In genomic region chr17:45383305-45383704, GRCm38 (mm10) we compare ENCODE assay signal across 21 mouse cellular contexts. TPM values are rescaled to one million over a fixed set of nuclear protein-coding genes. Genes with fewer than 3 reads are reported as not detected.
DNase-seq lines count a peak whose midpoint lies in the region; ATAC-seq lines count a peak whose summit lies in the region.
"Had no signal": no experiment of that assay in that cellular context is flagged by ENCODE, and none has a peak within 500 bp of the region (broad histone marks: within the 10 kb centered on the region; RNA-seq: fewer than 3 reads in every experiment).

No protein-coding gene starts in this region.

- H3K4me2 ChIP-seq in kidney, embryonic 14.5 days (replicated peaks; ENCODE audit: low read depth, low read length) = no peak overlapping the region
- no peak overlapping the region for H3K4me2 ChIP-seq in limb, embryonic 11.5 days (ENCODE audit: low read depth, severe bottlenecking)
- H3K4me2 ChIP-seq: embryonic facial prominence, embryonic 12.5 days; forebrain, embryonic 13.5 days; forebrain, embryonic 15.5 days had no signal

- H3K36me3 ChIP-seq in kidney, embryonic 14.5 days (ENCODE audit: control insufficient read depth, insufficient read depth, low read length) = peaks cover 2% of the 10 kb centered on the region; the same call in 1 of the 2 replicates
- H3K36me3 ChIP-seq in limb, embryonic 11.5 days (ENCODE audit: control insufficient read depth, insufficient read depth, low read length) = peaks cover 2% of the 10 kb centered on the region; the same call in 1 of the 2 replicates
- peaks cover 33% of the 10 kb centered on the region for H3K36me3 ChIP-seq in limb, embryonic 10.5 days

- H3K27ac ChIP-seq in kidney, embryonic 14.5 days (ENCODE audit: low read depth, low read length) = 0 out of 2 replicates have a peak overlapping the region, but pooled peaks have one; percentile 1
- H3K27ac ChIP-seq in limb, embryonic 11.5 days (replicated peaks; ENCODE audit: low read depth, low read length) = 0 out of 2 replicates have a peak overlapping the region, but pooled peaks have one; percentile 3
- no peak overlapping the region for H3K27ac ChIP-seq in limb, embryonic 10.5 days
- H3K27ac ChIP-seq: embryonic facial prominence, embryonic 10.5 days; forebrain, embryonic 13.5 days; forebrain, embryonic 15.5 days had no signal

- no peaks in the 10 kb centered on the region for H3K9me3 ChIP-seq in kidney, embryonic 14.5 days (ENCODE audit: control insufficient read depth, low read length)
- no peaks in the 10 kb centered on the region for H3K9me3 ChIP-seq in limb, embryonic 11.5 days (ENCODE audit: control insufficient read depth, low read length)
- no peaks in the 10 kb centered on the region for H3K9me3 ChIP-seq in limb, embryonic 10.5 days (replicated peaks)
- H3K9me3 ChIP-seq: embryonic facial prominence, embryonic 10.5 days; embryonic facial prominence, embryonic 12.5 days; forebrain, embryonic 13.5 days; forebrain, embryonic 15.5 days; G1E had no signal

- WGBS in kidney, embryonic 14.5 days = 73% methylated on average over 3 of the region's 3 CpGs
- WGBS in limb, embryonic 11.5 days = 82% methylated on average over 3 of the region's 3 CpGs
- WGBS in limb, embryonic 10.5 days = 90% methylated on average over 3 of the region's 3 CpGs

- H3K4me3 ChIP-seq in kidney, embryonic 14.5 days (ENCODE audit: low read length) = no peak overlapping the region
- no peak overlapping the region for H3K4me3 ChIP-seq in limb, embryonic 11.5 days (ENCODE audit: low read depth, low read length)
- no peak overlapping the region for H3K4me3 ChIP-seq in limb, embryonic 10.5 days
- H3K4me3 ChIP-seq: embryonic facial prominence, embryonic 10.5 days; embryonic facial prominence, embryonic 12.5 days; forebrain, embryonic 13.5 days; forebrain, embryonic 15.5 days had no signal

- no peak overlapping the region for H3K9ac ChIP-seq in kidney, embryonic 14.5 days (ENCODE audit: low read depth, low read length)
- no peak overlapping the region for H3K9ac ChIP-seq in limb, embryonic 11.5 days (ENCODE audit: low read length)
- H3K9ac ChIP-seq: embryonic facial prominence, embryonic 12.5 days; forebrain, embryonic 13.5 days; forebrain, embryonic 15.5 days; forebrain, postnatal 0 days had no signal

- no peak for DNase-seq in kidney, postnatal 4 days
- DNase-seq in limb, embryonic 11.5 days (ENCODE audit: low spot score) = no peak
- DNase-seq in limb, embryonic 10.5 days (ENCODE audit: low spot score) = no peak
- DNase-seq in yolk sac, embryonic 10.5 days (ENCODE audit: low spot score) = no peak
- DNase-seq: adrenal gland, adult 8-10 months; adrenal gland, postnatal 14 days; adrenal gland, postnatal 36 days; cerebellum, adult 11-12 months; cerebellum, adult 2 months; cerebellum, adult 9-10 months; cerebellum, postnatal 10 days; cerebellum, postnatal 25 days; forebrain, postnatal 0 days had no signal

- H3K4me1 ChIP-seq in kidney, embryonic 14.5 days (ENCODE audit: control insufficient read depth, insufficient read depth, low read length) = no peaks in the 10 kb centered on the region
- H3K4me1 ChIP-seq in limb, embryonic 11.5 days (ENCODE audit: control insufficient read depth, insufficient read depth, low read length) = no peaks in the 10 kb centered on the region
- peaks cover 8% of the 10 kb centered on the region; the same call in 1 of the 2 replicates for H3K4me1 ChIP-seq in limb, embryonic 10.5 days
- H3K4me1 ChIP-seq: embryonic facial prominence, embryonic 10.5 days; embryonic facial prominence, embryonic 12.5 days; forebrain, embryonic 13.5 days; forebrain, embryonic 15.5 days had no signal

- ATAC-seq in kidney, embryonic 14.5 days (ENCODE audit: low FRiP score, low TSS enrichment) = no peak
- no peak for ATAC-seq in limb, embryonic 11.5 days (ENCODE audit: insufficient number of reproducible peaks, low FRiP score, low TSS enrichment, low read depth)
- ATAC-seq: activated CD4-positive, CD25-positive, alpha-beta regulatory T cell, adult 4 months; forebrain, embryonic 13.5 days; forebrain, embryonic 15.5 days; forebrain, postnatal 0 days; Patski had no signal

- no peaks in the 10 kb centered on the region for H3K27me3 ChIP-seq in kidney, embryonic 14.5 days (ENCODE audit: control insufficient read depth, insufficient read depth, low read length)
- no peaks in the 10 kb centered on the region for H3K27me3 ChIP-seq in limb, embryonic 11.5 days (ENCODE audit: control insufficient read depth, insufficient read depth, low read length)
- H3K27me3 ChIP-seq in limb, embryonic 10.5 days (ENCODE audit: low read depth, poor library complexity, severe bottlenecking) = no peaks in the 10 kb centered on the region
- H3K27me3 ChIP-seq: embryonic facial prominence, embryonic 12.5 days; forebrain, embryonic 13.5 days; forebrain, embryonic 15.5 days; Patski had no signal

RNA-seq across cellular contexts. Expression of gene Cdc5l, which starts 50.2 kb away (rescaled TPM):
- polyA plus RNA-seq in kidney, embryonic 14.5 days (2014; fragmentation: Nextera tagmentation; extraction: Ambion mirVana) = 69.3 and 73.5 TPM in 2 replicates
- polyA plus RNA-seq in limb, embryonic 11.5 days (2014; fragmentation: Nextera tagmentation; extraction: Ambion mirVana) = 88.4 and 95.1 TPM in 2 replicates
- polyA plus RNA-seq in limb, embryonic 10.5 days (2016; fragmentation: Nextera tagmentation; extraction: Ambion mirVana) = 68.3 and 68.9 TPM in 2 replicates
